Mouse (Mus musculus): ENCODE results near the gene Dhh. TPM values are rescaled to one million over a fixed set of nuclear protein-coding genes. Genes with fewer than 3 reads are reported as not detected.

Gene Dhh
- polyA plus RNA-seq, 1 experiment from 2014 or later = 0.15 TPM

- Histone ChIP-seq H3K27ac (replicated peaks; ENCODE audit: low read depth, low read length) (no peak overlapping the region), H3K4me3 (ENCODE audit: low read depth, low read length) (no peak overlapping the region), H3K4me1 (ENCODE audit: control insufficient read depth, insufficient read depth, low read length) (peaks cover 15% of the 10 kb centered on the region), H3K36me3 (ENCODE audit: control insufficient read depth, insufficient read depth, low read length) (no peaks in the 10 kb centered on the region), H3K9me3 (ENCODE audit: control insufficient read depth, low read length) (no peaks in the 10 kb centered on the region), H3K4me2 (ENCODE audit: low read depth, severe bottlenecking) (no peak overlapping the region), H3K9ac (ENCODE audit: low read length) (no peak overlapping the region), H3K27me3 (ENCODE audit: control insufficient read depth, insufficient read depth, low read length) (peaks cover 45% of the 10 kb centered on the region)
- no peak for ATAC-seq (ENCODE audit: insufficient number of reproducible peaks, low FRiP score, low TSS enrichment, low read depth)
- DNase-seq (ENCODE audit: low spot score) = peak; percentile 41
- WGBS = 8% methylated on average over 19 of the region's 19 CpGs
These were observed 7.1 kb downstream of the Dhh start for GRCm38 (mm10) chr15:98891198-98891742.

GRCm38 (mm10) chr15:98887526-98887925 lies 10.8 kb downstream of the Dhh start:
- Histone ChIP-seq H3K27ac (replicated peaks; ENCODE audit: low read depth, low read length) (no peak overlapping the region), H3K4me1 (ENCODE audit: control insufficient read depth, insufficient read depth, low read length) (no peaks in the 10 kb centered on the region), H3K4me3 (ENCODE audit: low read depth, low read length) (no peak overlapping the region), H3K4me2 (ENCODE audit: low read depth, severe bottlenecking) (no peak overlapping the region), H3K27me3 (ENCODE audit: control insufficient read depth, insufficient read depth, low read length) (peaks cover 8% of the 10 kb centered on the region), H3K9me3 (ENCODE audit: control insufficient read depth, low read length) (no peaks in the 10 kb centered on the region), H3K9ac (ENCODE audit: low read length) (no peak overlapping the region), H3K36me3 (ENCODE audit: control insufficient read depth, insufficient read depth, low read length) (no peaks in the 10 kb centered on the region)
- ATAC-seq (ENCODE audit: insufficient number of reproducible peaks, low FRiP score, low TSS enrichment, low read depth) = no peak
- DNase-seq (ENCODE audit: low spot score) = no peak
- WGBS = 85% methylated on average over 7 of the region's 7 CpGs

- ATAC-seq (ENCODE audit: insufficient number of reproducible peaks, low FRiP score, low TSS enrichment, low read depth) (no peak), DNase-seq (ENCODE audit: low spot score) (no peak)
- Histone ChIP-seq H3K4me1 (ENCODE audit: control insufficient read depth, insufficient read depth, low read length) (0 out of 2 replicates have a peak, but pooled peaks cover 2% of the 10 kb centered on the region), H3K36me3 (ENCODE audit: control insufficient read depth, insufficient read depth, low read length) (no peaks in the 10 kb centered on the region), H3K9me3 (ENCODE audit: control insufficient read depth, low read length) (no peaks in the 10 kb centered on the region), H3K27me3 (ENCODE audit: control insufficient read depth, insufficient read depth, low read length) (peaks cover 5% of the 10 kb centered on the region; the same call in 1 of the 2 replicates), H3K4me2 (ENCODE audit: low read depth, severe bottlenecking) (no peak overlapping the region), H3K4me3 (ENCODE audit: low read depth, low read length) (no peak overlapping the region), H3K9ac (ENCODE audit: low read length) (no peak overlapping the region; the same call in 1 of the 2 replicates), H3K27ac (replicated peaks; ENCODE audit: low read depth, low read length) (no peak overlapping the region)
- WGBS = 69% methylated on average over 8 of the region's 8 CpGs
These were observed 11.5 kb downstream of the Dhh start for GRCm38 (mm10) chr15:98886667-98887387.

- DNase-seq (ENCODE audit: low spot score) = no peak
- no peaks in the 10 kb centered on the region for H3K9me3 ChIP-seq (ENCODE audit: control insufficient read depth, low read length)
- H3K36me3 ChIP-seq (ENCODE audit: control insufficient read depth, insufficient read depth, low read length) = no peaks in the 10 kb centered on the region
- 0 out of 2 replicates have a peak, but pooled peaks cover 4% of the 10 kb centered on the region for H3K4me1 ChIP-seq (ENCODE audit: control insufficient read depth, insufficient read depth, low read length)
- no peaks in the 10 kb centered on the region for H3K27me3 ChIP-seq (ENCODE audit: control insufficient read depth, insufficient read depth, low read length)
- 75% methylated on average over 1 of the region's 1 CpGs for WGBS
- no peak overlapping the region for H3K9ac ChIP-seq (ENCODE audit: low read length)
- H3K27ac ChIP-seq (replicated peaks; ENCODE audit: low read depth, low read length) = no peak overlapping the region
- no peak overlapping the region for H3K4me2 ChIP-seq (ENCODE audit: low read depth, severe bottlenecking)
- no peak overlapping the region for H3K4me3 ChIP-seq (ENCODE audit: low read depth, low read length)
- no peak for ATAC-seq (ENCODE audit: insufficient number of reproducible peaks, low FRiP score, low TSS enrichment, low read depth)
These were observed 14.2 kb downstream of the Dhh start for GRCm38 (mm10) chr15:98884106-98884505.

- Histone ChIP-seq H3K4me1 (ENCODE audit: control insufficient read depth, insufficient read depth, low read length) (0 out of 2 replicates have a peak, but pooled peaks cover 4% of the 10 kb centered on the region), H3K9me3 (ENCODE audit: control insufficient read depth, low read length) (no peaks in the 10 kb centered on the region), H3K9ac (ENCODE audit: low read length) (no peak overlapping the region), H3K27me3 (ENCODE audit: control insufficient read depth, insufficient read depth, low read length) (no peaks in the 10 kb centered on the region), H3K4me2 (ENCODE audit: low read depth, severe bottlenecking) (no peak overlapping the region), H3K27ac (replicated peaks; ENCODE audit: low read depth, low read length) (no peak overlapping the region), H3K4me3 (ENCODE audit: low read depth, low read length) (no peak overlapping the region), H3K36me3 (ENCODE audit: control insufficient read depth, insufficient read depth, low read length) (no peaks in the 10 kb centered on the region)
- DNase-seq (ENCODE audit: low spot score) (no peak), ATAC-seq (ENCODE audit: insufficient number of reproducible peaks, low FRiP score, low TSS enrichment, low read depth) (no peak)
These were observed 14.7 kb downstream of the Dhh start for GRCm38 (mm10) chr15:98883661-98884060.

GRCm38 (mm10) chr15:98881656-98882008 lies 16.7 kb downstream of the Dhh start:
- Histone ChIP-seq H3K4me2 (ENCODE audit: low read depth, severe bottlenecking) (peak overlapping the region; percentile 39), H3K9me3 (ENCODE audit: control insufficient read depth, low read length) (no peaks in the 10 kb centered on the region), H3K9ac (ENCODE audit: low read length) (peak overlapping the region; percentile 13; the same call in 1 of the 2 replicates), H3K27ac (replicated peaks; ENCODE audit: low read depth, low read length) (0 out of 2 replicates have a peak overlapping the region, but pooled peaks have one; percentile 37), H3K4me3 (ENCODE audit: low read depth, low read length) (peak overlapping the region; percentile 64; the same call in 1 of the 2 replicates), H3K27me3 (ENCODE audit: control insufficient read depth, insufficient read depth, low read length) (no peaks in the 10 kb centered on the region), H3K4me1 (ENCODE audit: control insufficient read depth, insufficient read depth, low read length) (0 out of 2 replicates have a peak, but pooled peaks cover 4% of the 10 kb centered on the region), H3K36me3 (ENCODE audit: control insufficient read depth, insufficient read depth, low read length) (no peaks in the 10 kb centered on the region)
- ATAC-seq (ENCODE audit: insufficient number of reproducible peaks, low FRiP score, low TSS enrichment, low read depth) (peak; percentile 26; the same call in 1 of the 2 replicates), DNase-seq (ENCODE audit: low spot score) (no peak)
- WGBS = 13% methylated on average over 5 of the region's 5 CpGs

- DNase-seq (ENCODE audit: low spot score) (peak; percentile 95), ATAC-seq (ENCODE audit: insufficient number of reproducible peaks, low FRiP score, low TSS enrichment, low read depth) (peak; percentile 93)
- H3K27me3 ChIP-seq (ENCODE audit: control insufficient read depth, insufficient read depth, low read length) = no peaks in the 10 kb centered on the region
- H3K36me3 ChIP-seq (ENCODE audit: control insufficient read depth, insufficient read depth, low read length) = no peaks in the 10 kb centered on the region
- peak overlapping the region; percentile 64 for H3K4me3 ChIP-seq (ENCODE audit: low read depth, low read length)
- peak overlapping the region; percentile 61; the same call in 1 of the 2 replicates for H3K27ac ChIP-seq (replicated peaks; ENCODE audit: low read depth, low read length)
- 0 out of 2 replicates have a peak, but pooled peaks cover 4% of the 10 kb centered on the region for H3K4me1 ChIP-seq (ENCODE audit: control insufficient read depth, insufficient read depth, low read length)
- peak overlapping the region; percentile 82 for H3K4me2 ChIP-seq (ENCODE audit: low read depth, severe bottlenecking)
- peak overlapping the region; percentile 76 for H3K9ac ChIP-seq (ENCODE audit: low read length)
- H3K9me3 ChIP-seq (ENCODE audit: control insufficient read depth, low read length) = no peaks in the 10 kb centered on the region
- WGBS = 0% methylated on average over 46 of the region's 48 CpGs
These were observed 17.2 kb downstream of the Dhh start for GRCm38 (mm10) chr15:98880978-98881655.

- no peaks in the 10 kb centered on the region for H3K36me3 ChIP-seq (ENCODE audit: control insufficient read depth, insufficient read depth, low read length)
- no peak overlapping the region for H3K4me2 ChIP-seq (ENCODE audit: low read depth, severe bottlenecking)
- no peak overlapping the region for H3K27ac ChIP-seq (replicated peaks; ENCODE audit: low read depth, low read length)
- DNase-seq (ENCODE audit: low spot score) (peak; percentile 73), ATAC-seq (ENCODE audit: insufficient number of reproducible peaks, low FRiP score, low TSS enrichment, low read depth) (no peak)
- no peak overlapping the region for H3K4me3 ChIP-seq (ENCODE audit: low read depth, low read length)
- H3K27me3 ChIP-seq (ENCODE audit: control insufficient read depth, insufficient read depth, low read length) = no peaks in the 10 kb centered on the region
- H3K9me3 ChIP-seq (ENCODE audit: control insufficient read depth, low read length) = no peaks in the 10 kb centered on the region
- H3K4me1 ChIP-seq (ENCODE audit: control insufficient read depth, insufficient read depth, low read length) = peaks cover 7% of the 10 kb centered on the region; the same call in 1 of the 2 replicates
- no peak overlapping the region for H3K9ac ChIP-seq (ENCODE audit: low read length)
- WGBS = 19% methylated on average over 3 of the region's 3 CpGs
These were observed 21.0 kb downstream of the Dhh start for GRCm38 (mm10) chr15:98877331-98877730.
